Mouse (Mus musculus) cerebellum, postnatal 25 days (tissue): ENCODE results near the gene Prps1l1.

ENCODE experiments used
- DNase-seq, 2 experiments: peaks; one replicate each; pipeline ENCODE4 v3.0.0; 2021; ENCODE audit warnings: mixed read lengths in 2 of 2

The Prps1l1 gene

DNA sequence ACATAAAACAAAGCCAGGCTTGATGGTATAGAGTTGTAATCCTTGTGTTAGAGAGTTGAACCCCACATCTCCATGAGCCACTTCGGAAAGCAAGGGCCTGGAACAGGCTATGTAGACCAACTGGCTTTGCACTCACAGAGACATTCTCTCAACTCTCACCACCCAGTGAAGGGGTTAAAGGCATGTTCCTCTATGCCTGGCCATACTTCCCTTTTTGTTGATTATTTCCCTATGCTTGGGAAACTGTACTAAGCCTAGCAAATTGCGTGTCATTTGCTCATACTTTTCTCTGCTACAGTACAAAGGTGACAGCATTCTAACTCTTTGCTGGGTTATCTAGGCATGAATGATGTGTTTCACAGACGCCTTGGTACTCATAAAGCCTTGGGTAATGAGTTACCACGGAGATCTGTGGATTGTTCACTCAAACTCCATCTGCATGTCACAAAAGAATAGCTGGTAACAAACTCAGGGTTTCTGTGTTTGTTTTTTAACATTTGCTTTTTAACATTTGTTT lies 41.4 kb downstream of the Prps1l1 start:
- DNase-seq = no peak

GRCm38 (mm10) chr12:35027533-35027932 lies 43.0 kb downstream of the Prps1l1 start:
- no peak for DNase-seq
